Mouse (Mus musculus) E14TG2a.4 (cell line): Measurements from ENCODE around the gene Ccdc148.

ENCODE experiments used
- CTCF ChIP-seq: conservative IDR thresholded peaks from 2 replicates; pipeline ENCODE4 v1.5.1; 2014; ENCODE audit warnings: low read length
- NANOG ChIP-seq: IDR thresholded peaks from 2 replicates; pipeline ENCODE4 v1.6.1; 2014; ENCODE audit warnings: borderline replicate concordance, low read length, mixed read lengths

GRCm38 (mm10) chr2:58859134-58859533 lies 301.3 kb downstream of the Ccdc148 start, which contains the start of gene Gm11099:
- no peak for TF ChIP-seq CTCF
- no peak for TF ChIP-seq NANOG
